Mouse (Mus musculus): Measurements from ENCODE around the gene Gm20441. TPM values are rescaled to one million over a fixed set of nuclear protein-coding genes. Genes with fewer than 3 reads are reported as not detected.
A peak's percentile ranks its signal among the peaks of the same experiment; 100 is the strongest.
"Not testable (repeated sequence)": the region's sequence is repeated elsewhere in the genome, so short reads cannot be mapped to it uniquely, and the experiment has no call there.

The Gm20441 gene
- polyA plus RNA-seq, 1 experiment from 2014 or later: 0.18 TPM

DNA sequence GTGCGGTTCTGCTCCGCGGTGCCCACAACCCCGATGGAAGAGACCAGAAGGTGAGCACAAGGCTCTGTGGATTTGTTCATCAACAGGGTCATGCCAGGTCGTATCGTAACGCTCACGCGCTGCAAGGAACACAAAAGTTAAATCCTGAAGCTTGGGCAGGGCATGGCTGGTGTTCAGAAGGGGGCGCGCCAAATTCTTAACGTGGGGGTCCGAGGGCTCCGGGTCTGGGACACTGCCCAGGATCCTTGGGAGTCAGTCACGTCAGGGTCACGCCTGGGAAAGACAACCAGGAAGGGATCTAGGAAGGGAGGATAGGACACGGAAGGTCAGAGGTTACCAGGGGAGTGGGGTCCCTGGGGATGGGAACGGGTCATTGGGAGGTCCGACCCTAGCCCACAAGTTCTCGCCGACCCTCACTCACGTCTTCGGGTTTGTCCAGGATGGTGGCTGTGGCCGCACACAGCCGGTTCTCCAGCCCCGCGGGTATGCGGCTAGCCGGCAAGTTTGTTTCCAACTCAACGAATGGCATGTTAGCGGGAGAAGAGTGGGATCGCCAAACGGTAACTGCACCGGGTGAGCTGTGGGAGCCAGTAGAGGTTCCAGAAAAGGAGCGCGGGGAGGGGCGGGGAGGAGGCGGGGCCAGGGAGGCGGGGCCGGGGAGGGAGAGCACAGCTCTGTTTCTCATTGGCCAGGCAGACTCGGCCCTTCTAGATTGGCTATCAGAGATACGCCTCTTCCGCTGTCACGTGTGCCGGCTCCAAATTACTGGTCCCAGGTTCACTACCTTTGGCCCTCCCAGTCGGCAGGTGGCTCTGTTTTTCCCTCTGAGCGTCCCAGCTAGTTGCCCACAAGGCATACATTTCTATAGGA lies 7.7 kb downstream of the Gm20441 start, which contains the start of gene Ddt:
Gene Ddt (minus strand): TSS at position 620 of the 870 bp plus-strand sequence.
- H3K36me3 ChIP-seq (ENCODE audit: control insufficient read depth, insufficient read depth): no peaks in the 10 kb centered on the region
- WGBS (ENCODE audit: insufficient replicate concordance): under 1% methylated on average over 45 of the region's 47 CpGs
- peak within 1 kb of the TSS; percentile 61 for H3K27ac ChIP-seq (ENCODE audit: low read length)

DNA sequence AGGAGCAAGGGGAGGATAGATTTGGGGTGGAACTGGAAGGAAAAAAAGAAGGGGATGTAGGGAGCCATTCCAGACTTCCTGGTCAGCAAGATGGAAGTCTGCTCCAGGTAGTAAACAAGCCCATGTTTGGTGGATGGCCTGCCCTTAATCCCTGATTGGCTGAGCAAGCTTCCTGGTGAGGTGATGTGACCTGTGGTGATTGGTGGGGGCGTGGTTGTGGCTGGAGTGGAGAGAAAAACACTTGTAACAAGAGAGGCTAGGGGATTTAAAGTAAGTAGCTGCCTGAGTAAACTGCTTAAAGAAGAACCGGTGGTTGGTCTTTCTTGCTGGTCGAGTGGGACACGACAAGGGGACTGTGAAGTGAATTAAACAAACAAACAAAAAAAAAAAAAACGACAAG lies 13.0 kb downstream of the Gm20441 start:
- not testable (repeated sequence) for H3K4me3 ChIP-seq (ENCODE audit: low read depth, low read length); H3K27me3 ChIP-seq (ENCODE audit: control insufficient read depth, insufficient read depth, low read depth, low read length); H3K4me2 ChIP-seq (ENCODE audit: low read depth, low read length); H3K9ac ChIP-seq (ENCODE audit: low read depth, low read length); H3K27ac ChIP-seq (ENCODE audit: low read length); ATAC-seq (ENCODE audit: low read depth); H3K36me3 ChIP-seq (ENCODE audit: control insufficient read depth, insufficient read depth); H3K9me3 ChIP-seq (replicated peaks; ENCODE audit: control insufficient read depth, low read length)
- H3K4me1 ChIP-seq (ENCODE audit: control insufficient read depth, low read depth, low read length): peaks cover 18% of the 10 kb centered on the region
- WGBS (ENCODE audit: insufficient replicate concordance): 38% methylated on average over 5 of the region's 5 CpGs

More for the DNA sequence above, 7.7 kb downstream of the Gm20441 start, which contains the start of gene Ddt:
- no peaks in the 10 kb centered on the region for H3K9me3 ChIP-seq (replicated peaks; ENCODE audit: control insufficient read depth, low read length)
- peak within 1 kb of the TSS; percentile 98 for H3K4me2 ChIP-seq (ENCODE audit: low read depth, low read length)
- peak within 1 kb of the TSS; percentile 79 for H3K9ac ChIP-seq (ENCODE audit: low read depth, low read length)
- H3K4me1 ChIP-seq (ENCODE audit: control insufficient read depth, low read depth, low read length): peaks cover 14% of the 10 kb centered on the region
- peaks cover 3% of the 10 kb centered on the region; the same call in 1 of the 2 replicates for H3K27me3 ChIP-seq (ENCODE audit: control insufficient read depth, insufficient read depth, low read depth, low read length)
- peak; percentile 95 for ATAC-seq (ENCODE audit: low read depth)
- peak within 1 kb of the TSS; percentile 77 for H3K4me3 ChIP-seq (ENCODE audit: low read depth, low read length)

DNA sequence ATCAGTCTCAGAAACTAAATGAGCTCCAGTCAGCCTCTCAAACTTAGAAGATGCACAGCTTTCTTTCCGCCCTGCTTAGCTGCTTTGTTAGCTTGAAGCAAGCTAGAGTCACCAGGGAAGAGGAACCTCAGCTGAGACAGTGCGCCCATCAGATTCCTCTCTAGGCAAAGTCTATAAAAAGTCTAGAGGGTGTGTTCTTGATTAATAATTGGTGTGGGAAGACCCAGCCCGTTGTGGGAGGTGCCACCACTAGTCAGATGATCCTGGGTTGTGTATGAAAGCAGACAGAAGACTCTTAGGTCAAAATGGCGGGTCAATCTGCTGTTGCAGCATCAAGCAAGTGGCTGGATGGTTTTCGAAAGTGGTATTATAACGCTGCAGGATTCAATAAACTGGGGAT lies 13.9 kb downstream of the Gm20441 start:
- Histone ChIP-seq H3K4me2 (ENCODE audit: low read depth, low read length) (no peak overlapping the region), H3K27me3 (ENCODE audit: control insufficient read depth, insufficient read depth, low read depth, low read length) (no peaks in the 10 kb centered on the region), H3K9me3 (replicated peaks; ENCODE audit: control insufficient read depth, low read length) (no peaks in the 10 kb centered on the region), H3K36me3 (ENCODE audit: control insufficient read depth, insufficient read depth) (no peaks in the 10 kb centered on the region), H3K9ac (ENCODE audit: low read depth, low read length) (no peak overlapping the region), H3K27ac (ENCODE audit: low read length) (no peak overlapping the region), H3K4me3 (ENCODE audit: low read depth, low read length) (no peak overlapping the region), H3K4me1 (ENCODE audit: control insufficient read depth, low read depth, low read length) (peaks cover 17% of the 10 kb centered on the region)
- 67% methylated on average over 6 of the region's 6 CpGs for WGBS (ENCODE audit: insufficient replicate concordance)
- ATAC-seq (ENCODE audit: low read depth): no peak

- peak; percentile 42 for ATAC-seq (ENCODE audit: low read depth)
- H3K36me3 ChIP-seq (ENCODE audit: control insufficient read depth, insufficient read depth): no peaks in the 10 kb centered on the region
- no peaks in the 10 kb centered on the region for H3K9me3 ChIP-seq (replicated peaks; ENCODE audit: control insufficient read depth, low read length)
These were observed 16.0 kb downstream of the Gm20441 start for GRCm38 (mm10) chr10:75764519-75765473.

DNA sequence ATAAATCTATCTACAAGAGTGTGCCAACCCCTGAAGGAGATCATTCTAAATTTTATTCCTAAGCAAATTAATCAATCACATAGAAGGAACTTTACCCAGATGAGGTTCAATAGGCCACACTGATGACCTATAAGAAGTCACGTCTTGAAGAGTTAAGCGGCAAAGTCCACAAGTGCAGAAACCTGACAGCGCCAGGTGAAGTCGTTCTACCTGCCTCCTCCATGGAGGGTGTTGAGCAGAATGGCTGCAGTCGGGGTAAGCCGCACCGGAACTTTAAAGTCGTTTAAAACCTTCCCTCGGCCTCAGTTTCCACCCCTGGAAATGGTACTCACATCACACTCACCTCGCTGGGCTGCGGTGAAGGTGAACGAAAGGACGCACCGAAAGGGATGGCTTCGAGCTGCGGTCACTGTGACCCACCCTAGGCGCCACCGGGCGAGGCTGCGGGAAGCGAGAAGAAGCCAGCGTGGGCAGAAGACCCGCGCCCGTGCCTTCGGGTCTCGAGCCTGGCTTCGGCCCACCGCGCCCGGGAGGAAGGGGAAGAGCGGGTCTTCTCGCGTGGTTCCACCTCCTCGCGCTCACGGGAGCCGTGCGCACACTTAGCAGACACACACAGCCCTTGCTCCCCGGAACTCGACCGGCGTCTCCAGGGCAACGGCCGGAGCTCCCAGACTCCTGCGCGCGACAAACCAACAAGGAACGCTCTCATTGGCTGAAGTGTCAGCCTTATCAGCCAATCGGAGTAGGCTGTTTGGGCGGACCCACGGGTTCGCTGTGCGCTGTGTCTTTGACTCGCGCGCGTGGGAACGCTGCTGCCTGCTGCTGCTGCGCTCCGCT lies 16.9 kb downstream of the Gm20441 start, which contains the start of gene Cabin1:
Gene Cabin1 (minus strand): TSS at position 660 of the 837 bp plus-strand sequence.
- under 1% methylated on average over 61 of the region's 61 CpGs for WGBS (ENCODE audit: insufficient replicate concordance)
- Histone ChIP-seq H3K27ac (ENCODE audit: low read length) (peak within 1 kb of the TSS; percentile 96), H3K36me3 (ENCODE audit: control insufficient read depth, insufficient read depth) (no peaks in the 10 kb centered on the region), H3K27me3 (ENCODE audit: control insufficient read depth, insufficient read depth, low read depth, low read length) (no peaks in the 10 kb centered on the region), H3K4me3 (ENCODE audit: low read depth, low read length) (peak within 1 kb of the TSS; percentile 97), H3K9me3 (replicated peaks; ENCODE audit: control insufficient read depth, low read length) (no peaks in the 10 kb centered on the region), H3K4me2 (ENCODE audit: low read depth, low read length) (peak within 1 kb of the TSS; percentile 92), H3K4me1 (ENCODE audit: control insufficient read depth, low read depth, low read length) (peaks cover 19% of the 10 kb centered on the region), H3K9ac (ENCODE audit: low read depth, low read length) (peak within 1 kb of the TSS; percentile 88)
- peak; percentile 96 for ATAC-seq (ENCODE audit: low read depth)

More at GRCm38 (mm10) chr10:75764519-75765473, 16.0 kb downstream of the Gm20441 start:
- peak overlapping the region; percentile 92 for H3K4me2 ChIP-seq (ENCODE audit: low read depth, low read length)
- peak overlapping the region; percentile 96 for H3K27ac ChIP-seq (ENCODE audit: low read length)
- peak overlapping the region; percentile 88 for H3K9ac ChIP-seq (ENCODE audit: low read depth, low read length)
- no peaks in the 10 kb centered on the region for H3K27me3 ChIP-seq (ENCODE audit: control insufficient read depth, insufficient read depth, low read depth, low read length)
- peaks cover 19% of the 10 kb centered on the region for H3K4me1 ChIP-seq (ENCODE audit: control insufficient read depth, low read depth, low read length)
- H3K4me3 ChIP-seq (ENCODE audit: low read depth, low read length): peak overlapping the region; percentile 97
- under 1% methylated on average over 27 of the region's 27 CpGs for WGBS (ENCODE audit: insufficient replicate concordance)

- ATAC-seq (ENCODE audit: low read depth): peak; percentile 25
- H3K4me3 ChIP-seq (ENCODE audit: low read depth, low read length): peak overlapping the region; percentile 47
These were observed 18.3 kb downstream of the Gm20441 start for GRCm38 (mm10) chr10:75762413-75762812.

GRCm38 (mm10) chr10:75760311-75760710 lies 20.4 kb downstream of the Gm20441 start:
- Histone ChIP-seq H3K4me3 (ENCODE audit: low read depth, low read length) (no peak overlapping the region), H3K9ac (ENCODE audit: low read depth, low read length) (no peak overlapping the region), H3K4me2 (ENCODE audit: low read depth, low read length) (no peak overlapping the region), H3K36me3 (ENCODE audit: control insufficient read depth, insufficient read depth) (peaks cover 6% of the 10 kb centered on the region), H3K27ac (ENCODE audit: low read length) (no peak overlapping the region), H3K4me1 (ENCODE audit: control insufficient read depth, low read depth, low read length) (peaks cover 19% of the 10 kb centered on the region), H3K9me3 (replicated peaks; ENCODE audit: control insufficient read depth, low read length) (no peaks in the 10 kb centered on the region), H3K27me3 (ENCODE audit: control insufficient read depth, insufficient read depth, low read depth, low read length) (no peaks in the 10 kb centered on the region)
- whole genome bisulfite sequencing (ENCODE audit: insufficient replicate concordance): 89% methylated on average over 3 of the region's 3 CpGs
- ATAC-seq (ENCODE audit: low read depth): no peak

More at GRCm38 (mm10) chr10:75762413-75762812, 18.3 kb downstream of the Gm20441 start:
- H3K9me3 ChIP-seq (replicated peaks; ENCODE audit: control insufficient read depth, low read length): no peaks in the 10 kb centered on the region
- H3K9ac ChIP-seq (ENCODE audit: low read depth, low read length): peak overlapping the region; percentile 49
- peak overlapping the region; percentile 90 for H3K4me2 ChIP-seq (ENCODE audit: low read depth, low read length)
- H3K27me3 ChIP-seq (ENCODE audit: control insufficient read depth, insufficient read depth, low read depth, low read length): no peaks in the 10 kb centered on the region
- WGBS (ENCODE audit: insufficient replicate concordance): 43% methylated on average over 3 of the region's 3 CpGs
- H3K36me3 ChIP-seq (ENCODE audit: control insufficient read depth, insufficient read depth): peaks cover 6% of the 10 kb centered on the region
- H3K27ac ChIP-seq (ENCODE audit: low read length): peak overlapping the region; percentile 80
- peaks cover 19% of the 10 kb centered on the region for H3K4me1 ChIP-seq (ENCODE audit: control insufficient read depth, low read depth, low read length)

DNA sequence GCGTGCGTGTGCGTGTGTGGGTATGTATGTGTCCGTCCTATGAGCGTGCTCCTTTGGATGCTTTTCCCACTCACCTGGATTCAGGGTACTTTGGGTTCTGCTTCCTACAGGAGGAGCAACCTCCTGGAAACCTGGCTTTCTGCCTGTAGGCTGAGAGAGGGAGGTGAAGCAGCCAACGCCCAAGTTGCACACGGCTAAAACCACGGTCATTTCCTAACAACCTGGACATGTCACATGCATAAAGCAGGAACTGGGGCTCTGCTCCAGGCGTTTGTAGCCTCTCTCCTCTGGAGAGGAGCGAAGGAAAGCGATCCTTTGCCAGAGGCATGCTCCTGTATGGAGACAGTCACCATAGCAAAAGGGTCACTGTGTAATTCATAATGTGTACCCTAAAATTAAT lies 24.0 kb downstream of the Gm20441 start:
- no peak overlapping the region for H3K27ac ChIP-seq (ENCODE audit: low read length)
- no peak overlapping the region for H3K4me2 ChIP-seq (ENCODE audit: low read depth, low read length)
- no peak for ATAC-seq (ENCODE audit: low read depth)
- H3K4me3 ChIP-seq (ENCODE audit: low read depth, low read length): no peak overlapping the region
- H3K9me3 ChIP-seq (replicated peaks; ENCODE audit: control insufficient read depth, low read length): no peaks in the 10 kb centered on the region
- no peak overlapping the region for H3K9ac ChIP-seq (ENCODE audit: low read depth, low read length)
- H3K27me3 ChIP-seq (ENCODE audit: control insufficient read depth, insufficient read depth, low read depth, low read length): no peaks in the 10 kb centered on the region
- peaks cover 1% of the 10 kb centered on the region; the same call in 1 of the 2 replicates for H3K4me1 ChIP-seq (ENCODE audit: control insufficient read depth, low read depth, low read length)
- 80% methylated on average over 11 of the region's 11 CpGs for WGBS (ENCODE audit: insufficient replicate concordance)
- H3K36me3 ChIP-seq (ENCODE audit: control insufficient read depth, insufficient read depth): peaks cover 29% of the 10 kb centered on the region
